Mouse (Mus musculus) gastrocnemius, adult 2 months (tissue): Measurements from ENCODE around the gene Kdm4b. TPM values are rescaled to one million over a fixed set of nuclear protein-coding genes. Genes with fewer than 3 reads are reported as not detected.

Experiments used
- DNase-seq: peaks from one replicate; pipeline ENCODE4 v3.0.0; 2022
- H3K27ac ChIP-seq: fragments of 200-600 bp; 2 replicates; pipeline ENCODE4 v1.8.1; 2022; ENCODE audit warnings: mild to moderate bottlenecking
- H3K4me3 ChIP-seq: fragments of 200-600 bp; 2 replicates; pipeline ENCODE4 v1.8.1; 2022; ENCODE audit warnings: mild to moderate bottlenecking, moderate library complexity
- CTCF ChIP-seq: fragments of 200-600 bp; IDR thresholded peaks from 2 replicates; pipeline ENCODE4 v1.8.1; 2022; ENCODE audit warnings: antibody characterized with exemption, mild to moderate bottlenecking, moderate library complexity
- intact Hi-C: fragments of 180-260 bp; cut with DNase I; formaldehyde crosslinking; loops from one replicate; pipeline ENCODE4 v1.15.1; 2025
- total RNA-seq, 2 experiments: library from RNA; stranded (reverse); gene quantifications; 2 replicates each; pipeline ENCODE4 v1.2.3; 2021

The Kdm4b gene
- total RNA-seq, 2 experiments from 2014 or later, result 25.6 to 27.3 TPM

DNA sequence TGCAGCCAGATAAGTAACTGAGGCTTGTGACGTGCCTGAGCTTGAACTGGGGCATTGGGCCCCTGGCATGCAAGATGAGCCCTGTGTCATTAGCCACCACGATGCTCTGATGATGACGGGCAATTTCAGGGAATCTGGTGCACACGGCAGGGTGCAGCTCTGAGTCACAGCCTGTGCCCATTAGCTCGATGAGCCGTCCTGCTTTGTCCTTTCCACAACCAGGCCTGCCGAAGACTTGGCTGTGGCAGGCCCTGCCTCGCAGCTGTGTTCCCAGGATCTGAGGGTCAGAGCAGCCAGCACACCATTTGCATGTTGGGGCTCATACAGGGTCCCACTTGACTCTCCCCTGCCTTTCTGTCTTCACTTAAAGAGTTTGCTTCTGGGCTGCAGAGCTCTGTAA lies 34.6 kb downstream of the Kdm4b start:
- Histone ChIP-seq H3K4me3 (no peak overlapping the region), H3K27ac (peak overlapping the region; percentile 40; the same call in 1 of the 2 replicates)
- intact Hi-C loops, result no loop called here
- DNase-seq, result no peak
- TF ChIP-seq CTCF, result no peak

DNA sequence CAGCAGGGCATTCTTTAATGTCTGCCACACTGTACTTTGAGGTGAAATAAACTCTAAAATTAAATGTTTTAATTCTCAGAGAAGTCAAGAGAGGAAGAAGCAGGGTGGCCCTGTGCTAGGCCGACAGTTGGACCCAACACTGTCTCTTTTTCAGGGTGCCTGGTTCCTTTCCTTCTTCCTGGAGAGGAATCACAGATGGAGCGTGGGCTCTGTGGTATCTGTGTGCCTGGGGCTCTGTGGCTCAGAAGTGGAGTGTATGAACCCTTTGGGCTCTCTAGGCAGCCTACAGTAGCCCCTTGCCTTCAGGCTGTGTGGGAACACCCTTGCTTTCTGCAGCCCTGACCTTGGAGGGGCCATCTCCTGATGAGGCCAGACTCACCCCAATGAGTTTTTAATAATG lies 35.7 kb downstream of the Kdm4b start:
- no peak for DNase-seq
- intact Hi-C loops, result no loop called here
- no peak for TF ChIP-seq CTCF
- no peak overlapping the region for H3K4me3 ChIP-seq
- no peak overlapping the region for H3K27ac ChIP-seq

DNA sequence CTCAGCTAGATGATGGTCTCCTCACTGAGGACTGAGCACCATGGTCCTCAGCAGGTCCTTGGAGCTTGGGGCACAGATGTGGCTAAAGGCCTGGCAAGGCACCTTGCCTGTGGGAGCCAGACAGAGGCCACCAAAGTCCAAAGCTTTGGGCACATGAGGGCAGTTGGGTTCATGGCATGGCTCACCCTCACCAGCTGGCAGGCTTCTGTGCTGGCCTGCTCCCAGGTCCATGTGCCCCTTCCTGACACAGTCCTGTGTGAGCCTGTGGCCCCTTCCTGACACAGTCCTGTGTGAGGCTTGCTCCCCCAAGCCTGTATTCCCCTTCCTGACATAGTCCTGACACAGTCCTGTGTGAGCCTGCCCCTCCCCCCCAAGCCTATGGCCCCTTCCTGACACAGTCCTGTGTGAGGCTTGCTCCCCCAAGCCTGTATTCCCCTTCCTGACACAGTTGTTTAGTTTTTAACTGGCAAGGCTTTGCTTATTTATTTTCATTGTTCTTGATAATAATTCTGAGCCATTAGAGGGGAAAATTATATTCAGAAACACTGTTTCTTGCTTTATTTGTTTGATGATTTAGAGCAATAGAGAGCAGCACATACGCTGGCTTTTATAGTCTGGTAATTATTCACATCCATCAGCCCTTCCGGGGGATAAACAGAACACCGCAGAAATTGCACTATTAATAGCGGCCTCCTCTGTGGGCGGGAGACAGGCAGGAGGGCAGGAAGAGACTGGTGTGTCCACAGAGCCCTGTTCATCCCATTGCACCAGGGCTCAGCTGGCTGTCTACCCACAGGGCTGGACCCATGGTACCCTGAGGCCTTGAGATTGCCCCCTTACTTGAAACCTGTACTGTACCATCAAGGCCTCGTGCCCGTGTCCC lies 40.2 kb downstream of the Kdm4b start:
- Histone ChIP-seq H3K4me3 (no peak overlapping the region), H3K27ac (peak overlapping the region; percentile 20; the same call in 1 of the 2 replicates)
- TF ChIP-seq CTCF, result no peak
- no peak for DNase-seq
- intact Hi-C loops, result no loop called here

DNA sequence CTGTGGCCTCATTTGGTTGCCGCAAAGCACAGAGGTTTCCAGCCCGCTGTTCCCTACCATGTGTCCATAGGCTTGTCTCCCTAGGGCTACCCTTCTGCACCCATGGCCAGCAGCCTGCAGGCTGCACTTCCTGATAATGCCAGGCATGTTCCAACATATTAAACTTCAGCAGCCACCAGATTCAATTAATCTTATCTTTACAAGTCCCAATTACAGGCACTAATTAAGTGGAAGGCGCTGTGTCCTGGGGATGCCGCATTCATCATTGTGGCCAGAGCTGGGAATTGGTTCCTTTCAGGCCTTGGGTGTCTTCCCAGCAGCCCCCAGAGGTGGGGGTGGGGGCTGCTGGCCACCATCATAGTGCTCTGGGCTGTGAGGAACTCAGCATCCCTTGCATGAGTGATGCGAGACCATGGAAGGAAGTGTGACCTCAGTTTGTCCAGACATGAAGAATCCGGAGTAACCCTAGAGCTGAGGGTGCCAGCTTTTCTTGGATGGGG lies 42.5 kb downstream of the Kdm4b start:
- intact Hi-C loops, result no loop called here
- DNase-seq, result no peak
- TF ChIP-seq CTCF, result no peak
- no peak overlapping the region for H3K4me3 ChIP-seq
- H3K27ac ChIP-seq, result no peak overlapping the region

DNA sequence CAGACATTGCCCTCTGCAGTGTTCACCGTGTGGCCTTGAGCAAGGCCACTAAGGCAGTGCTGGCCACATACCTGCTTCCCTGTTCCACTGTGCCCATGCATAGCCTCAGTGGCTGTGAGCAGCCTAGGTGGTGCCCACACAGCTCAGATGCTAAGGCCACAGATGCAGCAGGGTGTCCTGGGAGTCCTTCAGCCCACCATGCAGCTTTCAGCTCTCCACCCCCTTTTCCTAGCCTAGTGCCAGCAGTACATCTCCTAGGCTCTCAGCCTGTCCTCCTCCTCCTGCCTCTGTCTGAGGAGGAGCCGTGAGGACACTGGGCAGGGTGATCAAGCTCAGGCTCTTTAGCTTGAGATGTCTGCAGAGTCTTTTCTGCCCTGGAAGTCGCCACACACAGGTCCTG lies 44.2 kb downstream of the Kdm4b start:
- no peak for TF ChIP-seq CTCF
- intact Hi-C loops, result no loop called here
- DNase-seq, result no peak
- H3K4me3 ChIP-seq, result no peak overlapping the region
- no peak overlapping the region for H3K27ac ChIP-seq

DNA sequence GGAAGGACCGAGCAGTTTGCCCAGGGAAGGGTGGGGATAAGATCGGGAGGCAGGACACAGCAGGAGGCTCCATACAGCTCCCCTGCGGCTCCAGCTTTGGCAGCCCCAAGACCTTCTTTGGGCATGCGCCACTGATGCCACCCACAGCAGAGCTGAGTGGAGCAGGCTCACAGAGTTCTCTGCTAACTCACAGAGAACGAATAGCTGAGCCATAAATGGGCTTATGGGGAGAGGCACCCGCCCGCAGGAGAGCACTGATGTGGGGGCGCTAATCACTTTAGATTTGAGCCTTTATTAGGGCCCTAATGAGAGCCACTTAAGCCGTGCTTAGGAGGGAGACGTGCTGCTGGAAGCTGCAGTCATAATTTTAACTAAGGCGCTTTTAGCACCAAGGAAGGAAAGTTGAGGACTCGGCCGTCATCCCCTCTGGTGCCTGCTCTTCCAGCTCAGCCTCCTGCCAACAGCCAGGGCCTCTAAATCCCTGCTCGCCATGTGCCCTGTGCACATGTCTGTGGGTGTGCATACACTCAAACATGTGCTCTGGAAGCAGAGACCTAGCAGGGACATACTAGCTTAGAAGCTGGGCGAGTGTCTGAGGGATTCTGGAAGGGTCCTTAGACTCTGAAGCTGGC lies 45.3 kb downstream of the Kdm4b start:
- Histone ChIP-seq H3K4me3 (no peak overlapping the region), H3K27ac (peak overlapping the region; percentile 40)
- no peak for DNase-seq
- no peak for TF ChIP-seq CTCF
- intact Hi-C loops, result no loop called here

DNA sequence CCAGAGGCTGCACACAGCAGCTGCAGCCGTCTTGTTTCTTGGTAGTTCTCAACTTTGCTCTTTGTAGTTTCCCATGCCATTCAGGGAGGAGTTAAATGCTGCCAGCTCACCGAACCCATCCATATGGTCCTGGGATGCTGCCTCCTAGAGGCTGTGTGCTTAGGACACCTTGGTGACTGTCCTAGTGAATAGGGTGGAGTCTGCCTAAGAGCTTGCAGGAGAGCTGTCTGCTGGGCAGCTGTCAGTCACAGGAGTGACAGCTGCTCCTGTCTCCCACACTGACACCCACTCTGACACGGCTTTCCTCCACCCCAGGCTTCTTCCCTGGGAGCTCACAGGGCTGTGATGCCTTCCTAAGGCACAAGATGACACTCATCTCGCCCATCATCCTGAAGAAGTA lies 46.2 kb downstream of the Kdm4b start:
- H3K27ac ChIP-seq, result peak overlapping the region; percentile 40; the same call in 1 of the 2 replicates
- intact Hi-C loops, result no loop called here
- DNase-seq, result no peak
- no peak overlapping the region for H3K4me3 ChIP-seq
- no peak for TF ChIP-seq CTCF

DNA sequence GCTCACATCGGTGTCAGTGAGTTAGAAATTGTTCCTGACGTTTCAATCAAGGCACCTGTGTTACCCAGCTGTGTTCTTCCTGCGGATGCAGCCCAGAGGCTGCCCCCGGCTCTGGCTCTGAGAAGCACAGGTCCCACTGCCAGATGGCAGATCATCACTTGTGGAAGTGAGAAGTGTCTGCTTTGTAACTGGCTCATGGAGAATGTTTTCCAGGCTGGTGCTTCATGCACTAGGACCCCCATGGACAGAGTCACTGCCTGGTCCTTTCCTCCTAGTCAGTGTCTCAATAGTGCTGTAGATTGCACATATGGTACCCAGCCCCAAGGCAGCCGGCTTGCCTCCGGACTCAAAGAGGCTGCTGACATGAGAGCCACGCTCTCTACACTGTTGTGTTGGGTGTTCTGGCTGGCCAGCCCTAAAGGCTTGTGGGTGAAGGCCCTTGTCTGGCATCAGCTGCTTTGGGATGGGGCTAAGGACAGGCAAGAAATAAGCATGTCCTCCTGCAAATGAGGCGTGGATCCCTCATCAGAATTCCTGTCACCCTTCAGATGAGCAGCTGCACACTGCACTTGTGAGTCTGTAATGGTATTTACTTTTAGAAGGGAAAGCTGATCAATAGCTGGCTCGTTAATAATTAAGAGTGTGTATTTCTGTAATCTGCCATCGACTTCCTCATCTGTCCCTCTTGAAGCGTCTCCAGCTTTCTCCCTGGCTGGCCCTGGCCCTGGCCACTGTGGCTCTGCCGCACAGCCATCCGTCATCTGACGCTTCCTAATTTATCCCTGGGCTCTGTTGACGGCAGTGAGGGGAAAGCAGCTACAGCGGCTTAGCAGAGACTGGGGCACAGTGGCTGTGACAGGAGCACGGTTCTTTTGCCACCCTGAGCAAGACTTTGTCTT lies 47.5 kb downstream of the Kdm4b start:
- TF ChIP-seq CTCF, result no peak
- H3K4me3 ChIP-seq, result no peak overlapping the region
- peak overlapping the region; percentile 88 for H3K27ac ChIP-seq
- DNase-seq, result peak; percentile 68
- intact Hi-C loops, result no loop called here

DNA sequence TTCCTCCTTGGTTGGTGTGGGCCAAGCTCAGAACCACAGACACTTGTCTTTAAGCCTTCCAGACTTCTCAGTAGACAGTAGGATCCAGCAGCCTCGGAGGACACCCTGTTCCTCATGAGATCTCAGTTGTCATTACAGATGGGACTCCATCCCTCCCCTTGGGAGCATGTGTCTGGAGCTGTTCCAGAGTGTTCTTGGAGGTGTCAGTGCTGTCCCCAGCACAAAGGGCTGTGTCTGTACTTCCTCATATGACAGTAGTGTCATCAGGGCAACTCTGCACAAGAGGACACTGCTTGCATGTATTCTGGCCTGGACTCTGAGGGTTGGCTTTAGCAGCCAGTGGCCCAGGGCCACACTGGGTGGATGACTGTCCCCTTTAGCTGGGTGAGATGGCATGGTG lies 49.0 kb downstream of the Kdm4b start:
- intact Hi-C loops, result no loop called here
- Histone ChIP-seq H3K4me3 (no peak overlapping the region), H3K27ac (peak overlapping the region; percentile 88)
- peak; percentile 75 for DNase-seq
- TF ChIP-seq CTCF, result no peak

DNA sequence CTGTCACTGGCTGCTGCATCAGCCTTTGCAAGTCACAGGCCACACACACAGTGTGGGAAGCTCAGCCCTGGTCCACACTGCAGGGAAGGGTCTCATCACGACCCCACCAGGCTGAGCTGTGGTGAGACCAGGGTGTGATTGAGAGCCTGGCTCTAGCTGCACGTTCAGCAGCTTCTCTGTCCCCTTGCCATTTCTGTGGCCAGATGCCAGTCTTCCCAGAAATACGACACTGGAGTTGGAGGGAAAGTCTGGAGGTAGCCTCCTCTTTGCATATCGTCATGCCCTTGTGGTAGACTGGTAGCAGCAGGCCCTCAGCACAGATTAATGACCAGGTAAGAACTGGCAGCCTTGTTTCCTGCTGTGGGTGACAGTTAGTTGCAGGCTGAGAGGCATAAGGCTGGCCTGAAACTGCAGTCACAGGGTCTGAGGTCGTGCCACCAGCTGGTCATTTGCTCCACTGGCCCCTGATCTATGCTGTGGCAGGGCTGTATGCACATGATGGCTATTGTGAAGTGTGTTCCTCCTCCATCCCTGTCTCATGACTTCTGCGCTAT lies 53.5 kb downstream of the Kdm4b start:
- peak; percentile 50 for DNase-seq
- TF ChIP-seq CTCF, result no peak
- intact Hi-C loops, result no loop called here
- H3K27ac ChIP-seq, result no peak overlapping the region
- no peak overlapping the region for H3K4me3 ChIP-seq

DNA sequence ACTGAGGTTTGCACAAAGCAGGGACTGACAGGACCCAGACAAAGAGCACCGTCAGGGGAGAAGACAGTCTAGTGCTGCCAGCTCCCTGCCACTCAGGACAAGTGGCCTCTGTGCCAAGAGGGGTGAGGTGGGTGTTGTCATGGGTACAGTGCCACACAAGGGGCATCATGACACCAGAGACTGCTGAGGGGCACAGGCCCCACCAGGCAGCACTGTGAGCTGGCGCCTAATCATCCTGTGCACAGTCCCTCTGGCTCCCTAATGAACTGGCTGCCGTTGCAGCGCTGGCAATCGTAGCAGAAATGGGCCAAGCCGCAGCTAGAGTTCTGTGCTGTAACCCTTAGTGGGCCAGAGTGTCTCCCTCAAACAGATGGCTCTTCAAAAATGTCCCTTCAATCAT lies 54.4 kb downstream of the Kdm4b start:
- no peak overlapping the region for H3K27ac ChIP-seq

DNA sequence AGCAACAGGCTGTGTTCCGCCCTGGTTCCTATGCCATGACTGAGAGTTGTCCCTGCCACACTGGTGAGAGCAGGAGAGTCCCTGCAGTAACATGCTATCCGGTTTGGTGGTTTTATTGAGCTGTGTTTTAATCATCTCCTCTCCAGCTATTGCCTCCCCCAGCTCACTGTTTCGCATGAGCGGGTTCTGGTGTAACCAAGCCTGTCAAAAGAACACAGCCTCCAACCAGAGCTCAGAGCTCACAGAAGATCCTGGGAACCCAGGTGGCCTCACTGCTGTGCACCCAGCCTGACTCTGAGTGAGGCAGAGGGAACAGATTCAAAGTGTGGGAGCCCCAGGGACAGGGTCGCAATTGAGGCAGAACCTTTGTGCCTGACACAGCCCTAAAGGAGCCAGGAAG lies 55.3 kb downstream of the Kdm4b start:
- no peak overlapping the region for H3K27ac ChIP-seq
- no peak for DNase-seq
- intact Hi-C loops, result no loop called here
- no peak for TF ChIP-seq CTCF
- no peak overlapping the region for H3K4me3 ChIP-seq

More for the DNA sequence above, 54.4 kb downstream of the Kdm4b start:
- DNase-seq, result no peak
- no peak overlapping the region for H3K4me3 ChIP-seq
- TF ChIP-seq CTCF, result no peak
- intact Hi-C loops, result no loop called here

DNA sequence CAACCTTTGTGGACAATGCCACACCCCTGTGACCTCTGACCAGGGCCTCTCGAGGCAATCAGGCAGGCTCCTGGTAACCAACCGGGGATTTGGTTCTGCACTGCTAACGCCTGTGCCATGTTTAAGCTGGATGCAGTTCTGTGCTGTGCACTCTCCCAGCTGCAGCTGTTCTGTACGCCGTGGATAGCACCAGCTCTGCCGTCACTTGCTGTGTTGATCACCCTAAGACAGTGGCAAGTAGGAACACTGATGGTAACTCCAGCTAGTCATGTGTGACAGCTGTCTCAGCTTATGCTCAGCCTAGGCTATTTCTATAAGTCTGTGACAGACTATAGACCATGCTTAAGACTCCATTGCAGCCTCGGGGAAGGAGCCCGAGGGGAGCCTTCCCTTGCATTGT lies 57.1 kb downstream of the Kdm4b start:
- Histone ChIP-seq H3K4me3 (no peak overlapping the region), H3K27ac (no peak overlapping the region)
- no peak for DNase-seq
- no peak for TF ChIP-seq CTCF
- intact Hi-C loops, result no loop called here
